Comparison of ENCODE assay signal across 9 mouse cellular contexts in the genomic region with DNA sequence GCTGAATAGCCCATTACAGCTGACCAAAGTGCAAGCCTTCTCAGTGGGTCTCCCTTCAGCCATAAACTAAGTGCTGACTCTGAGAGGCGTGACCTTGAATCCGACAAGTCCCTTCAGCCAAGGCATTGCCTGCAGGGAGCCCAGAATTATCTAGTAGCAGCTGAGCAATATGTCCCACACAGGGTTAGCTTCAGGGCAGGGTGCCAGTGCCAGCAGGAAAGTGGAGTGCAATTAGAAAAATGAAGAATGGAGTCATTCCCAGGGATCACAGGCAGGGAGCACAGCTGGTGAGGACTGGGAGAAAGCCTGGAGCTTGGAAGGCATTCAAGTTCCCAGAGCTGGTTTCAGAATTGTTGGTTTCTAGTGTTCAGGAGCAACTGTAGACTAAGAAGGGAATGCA.
DNase-seq lines count a peak whose midpoint lies in the region; ATAC-seq lines count a peak whose summit lies in the region.
"Had no signal": no experiment of that assay in that cellular context is flagged by ENCODE, and none has a peak within 500 bp of the region (broad histone marks: within the 10 kb centered on the region; RNA-seq: fewer than 3 reads in every experiment).

No protein-coding gene starts in this region.

- 46% methylated on average over 2 of the region's 2 CpGs for WGBS in limb, embryonic 13.5 days
- WGBS in limb, embryonic 10.5 days, result 67% methylated on average over 2 of the region's 2 CpGs
- WGBS in heart, embryonic 14.5 days, result 15% methylated on average over 2 of the region's 2 CpGs

- no peak overlapping the region for H3K4me2 ChIP-seq in limb, embryonic 13.5 days (replicated peaks)
- H3K4me2 ChIP-seq in heart, embryonic 14.5 days (ENCODE audit: low read length), result no peak overlapping the region

- intact Hi-C loops in left cerebral cortex, postnatal 14 days (cut with DNase I), result no loop called here

- no peak overlapping the region for H3K9ac ChIP-seq in limb, embryonic 13.5 days
- H3K9ac ChIP-seq in heart, embryonic 14.5 days (ENCODE audit: low read length), result no peak overlapping the region

- no peaks in the 10 kb centered on the region for H3K4me1 ChIP-seq in limb, embryonic 13.5 days
- H3K4me1 ChIP-seq in limb, embryonic 10.5 days, result 0 out of 2 replicates have a peak, but pooled peaks cover 9% of the 10 kb centered on the region
- peaks cover 0 to 4% of the 10 kb centered on the region in 2 experiments; a peak in 2 of 4 replicates for H3K4me1 ChIP-seq in heart, embryonic 14.5 days (ENCODE audit: control insufficient read depth in 2 of 2, insufficient read depth in 2 of 2, low read length in 2 of 2)

- H3K27ac ChIP-seq in limb, embryonic 13.5 days, result no peak overlapping the region
- no peak overlapping the region for H3K27ac ChIP-seq in limb, embryonic 10.5 days
- H3K27ac ChIP-seq in heart, embryonic 14.5 days (replicated peaks in 1 of 2; ENCODE audit: control insufficient read depth in 1 of 2, insufficient read depth in 1 of 2, low read depth in 2 of 2, low read length in 2 of 2), result peak overlapping the region; percentile 39 to 60; a peak in 3 of 4 replicates

- no peaks in the 10 kb centered on the region for H3K36me3 ChIP-seq in limb, embryonic 13.5 days
- H3K36me3 ChIP-seq in limb, embryonic 10.5 days, result no peaks in the 10 kb centered on the region
- H3K36me3 ChIP-seq in heart, embryonic 14.5 days (ENCODE audit: control insufficient read depth, insufficient read depth, low read length), result no peaks in the 10 kb centered on the region

- DNase-seq in limb, embryonic 10.5 days (ENCODE audit: low spot score), result no peak
- DNase-seq in cerebellum, adult 9-11 months, result peak; percentile 70
- peak; percentile 52 to 55 for DNase-seq in left cerebral cortex, postnatal 14 days (ENCODE audit: low spot score in 2 of 2)
- DNase-seq in right cerebral cortex, adult 2 months (ENCODE audit: low spot score in 2 of 2), result peak; percentile 8 to 37
- no peak for DNase-seq in spleen, postnatal 14 days (ENCODE audit: low spot score in 2 of 2)

- ATAC-seq in limb, embryonic 13.5 days (ENCODE audit: low FRiP score, low read depth), result peak; percentile 58; the same call in 1 of the 2 replicates
- peak; percentile 78 for ATAC-seq in heart, embryonic 14.5 days (ENCODE audit: insufficient number of reproducible peaks, insufficient read depth, low FRiP score, low read depth)
- no peak for ATAC-seq in megakaryocyte progenitor cell, adult 5-6 weeks (replicated peaks; ENCODE audit: poor library complexity)

- H3K27me3 ChIP-seq in limb, embryonic 13.5 days, result no peaks in the 10 kb centered on the region
- no peaks in the 10 kb centered on the region for H3K27me3 ChIP-seq in limb, embryonic 10.5 days (ENCODE audit: low read depth, poor library complexity, severe bottlenecking)
- no peaks in the 10 kb centered on the region for H3K27me3 ChIP-seq in heart, embryonic 14.5 days (ENCODE audit: control insufficient read depth, insufficient read depth, low read length)

- no peak overlapping the region for H3K4me3 ChIP-seq in limb, embryonic 13.5 days
- H3K4me3 ChIP-seq in limb, embryonic 10.5 days, result no peak overlapping the region
- H3K4me3 ChIP-seq in heart, embryonic 14.5 days (ENCODE audit: control insufficient read depth in 1 of 2, insufficient read depth in 1 of 2, low read depth in 1 of 2, low read length in 2 of 2), result no peak overlapping the region
- H3K4me3 ChIP-seq: myocyte had no signal

- H3K9me3 ChIP-seq in limb, embryonic 13.5 days, result no peaks in the 10 kb centered on the region
- no peaks in the 10 kb centered on the region for H3K9me3 ChIP-seq in limb, embryonic 10.5 days (replicated peaks)
- no peaks in the 10 kb centered on the region for H3K9me3 ChIP-seq in heart, embryonic 14.5 days (ENCODE audit: control insufficient read depth, low read length)

Comparison
In these comparisons a context has a peak if more than half of its experiments do, and no peak if none do; other contexts are left out.
1. H3K27ac ChIP-seq: peak in heart, embryonic 14.5 days (2 of 2); none in limb, embryonic 13.5 days (single experiment) and limb, embryonic 10.5 days (single experiment).
2. DNase-seq: peak in cerebellum, adult 9-11 months (single experiment), left cerebral cortex, postnatal 14 days (2 of 2) and right cerebral cortex, adult 2 months (2 of 2); none in limb, embryonic 10.5 days (single experiment) and spleen, postnatal 14 days (0 of 2).